In genomic region chr7:105633127-105633800, GRCm38 (mm10) we compare ENCODE assay signal across 8 mouse cellular contexts. TPM values are rescaled to one million over a fixed set of nuclear protein-coding genes. Genes with fewer than 3 reads are reported as not detected.
DNase-seq lines count a peak whose midpoint lies in the region; ATAC-seq and TF ChIP-seq lines count a peak whose summit lies in the region.

Gene Trim3, minus strand, starts transcription at chr7:105633571.

- H3K27me3 ChIP-seq in hindbrain, postnatal 0 days (ENCODE audit: insufficient read depth, low read length) = no peaks in the 10 kb centered on the region

- peaks cover 7% of the 10 kb centered on the region; the same call in 1 of the 2 replicates for H3K4me1 ChIP-seq in cortical plate, adult 2 months (ENCODE audit: control insufficient read depth, insufficient read depth, low read length)
- H3K4me1 ChIP-seq in hindbrain, postnatal 0 days (ENCODE audit: insufficient read depth, low read length) = peaks cover 32% of the 10 kb centered on the region

- H3K9ac ChIP-seq in hindbrain, postnatal 0 days (replicated peaks; ENCODE audit: low read length) = peak within 1 kb of the TSS; percentile 89

- DNase-seq in adipocyte (ENCODE audit: low spot score) = peak; percentile 80
- peak; percentile 81 to 88 for DNase-seq in gastrocnemius, adult 8-10 months (ENCODE audit: low spot score in 2 of 2)
- peak; percentile 94 for DNase-seq in hindbrain, postnatal 0 days (ENCODE audit: low spot score)
- peak; percentile 90 to 92 for DNase-seq in left cerebral cortex, adult 2 months (ENCODE audit: extremely low spot score in 1 of 2, low spot score in 2 of 2)
- DNase-seq in right cerebral cortex, adult 18-20 months = peak; percentile 93
- peak; percentile 85 for DNase-seq in urinary bladder, adult 2 months (ENCODE audit: low spot score)

- TF ChIP-seq CTCF in cortical plate, adult 2 months (IDR thresholded peaks at IDR 0.05; ENCODE audit: extremely low read depth, insufficient read depth, low read length) = no peak
- peak; percentile 20; the same call in 1 of the 2 replicates for TF ChIP-seq CTCF in hindbrain, postnatal 0 days (IDR thresholded peaks at IDR 0.05; ENCODE audit: low read depth)
- TF ChIP-seq CTCF in left cerebral cortex, adult 2 months (IDR thresholded peaks at IDR 0.05) = no peak

- peak within 1 kb of the TSS; percentile 97 for H3K27ac ChIP-seq in cortical plate, adult 2 months (ENCODE audit: insufficient read depth, low read length)
- peak within 1 kb of the TSS; percentile 95 for H3K27ac ChIP-seq in hindbrain, postnatal 0 days
- H3K27ac ChIP-seq in left cerebral cortex, adult 2 months = peak within 1 kb of the TSS; percentile 94
- H3K27ac ChIP-seq in macrophage = 0 out of 2 replicates have a peak within 1 kb of the TSS, but pooled peaks have one; percentile 17

- peak; percentile 90 for ATAC-seq in hindbrain, postnatal 0 days

- under 1% methylated on average over 57 of the region's 71 CpGs for WGBS in hindbrain, postnatal 0 days
- WGBS in macrophage (ENCODE audit: missing documents) = 1% methylated on average over 59 of the region's 71 CpGs

- peak within 1 kb of the TSS; percentile 78 for H3K4me2 ChIP-seq in hindbrain, postnatal 0 days (ENCODE audit: low read depth, low read length)

- intact Hi-C loops in left cerebral cortex, adult 2 months (cut with DNase I) = loop anchor here (2.0 to 10.0 kb wide), 2 partner anchors 78 to 228 kb away; partner anchors contain the start of genes Cnga4, Fam160a2 and Smpd1

- H3K9me3 ChIP-seq in hindbrain, postnatal 0 days (ENCODE audit: low read length) = no peaks in the 10 kb centered on the region

- peak within 1 kb of the TSS; percentile 96 for H3K4me3 ChIP-seq in cortical plate, adult 2 months (ENCODE audit: insufficient read depth, low read length)
- H3K4me3 ChIP-seq in hindbrain, postnatal 0 days (ENCODE audit: low read length) = peak within 1 kb of the TSS; percentile 76
- peak within 1 kb of the TSS; percentile 68 for H3K4me3 ChIP-seq in left cerebral cortex, adult 2 months
- H3K4me3 ChIP-seq in macrophage (ENCODE audit: inconsistent target) = peak within 1 kb of the TSS; percentile 63

- peaks cover 34% of the 10 kb centered on the region for H3K79me2 ChIP-seq in macrophage (ENCODE audit: inconsistent target)

- peaks cover 25% of the 10 kb centered on the region for H3K36me3 ChIP-seq in hindbrain, postnatal 0 days (ENCODE audit: insufficient read depth, low read length)
- peaks cover 11% of the 10 kb centered on the region for H3K36me3 ChIP-seq in macrophage (ENCODE audit: inconsistent target)

- 0 out of 2 replicates have a peak, but pooled peaks have one; percentile 3 for TF ChIP-seq POLR2A in cortical plate, adult 2 months (IDR thresholded peaks at IDR 0.05; ENCODE audit: extremely low read depth, insufficient read depth, low read length)

RNA-seq across cellular contexts. Expression of gene Trim3, which starts in this region (rescaled TPM):
- polyA plus RNA-seq in cortical plate, adult 2 months (2012; rRNA removed) = 152 and 176 TPM in 2 replicates
- 10 to 100 TPM; 10.0 to 14.9 (median 12.3) TPM for total RNA-seq in gastrocnemius, adult 8-10 months (2022)
- total RNA-seq in hindbrain, postnatal 0 days (2014; rRNA removed) = 169 and 174 TPM in 2 replicates
- 97.9 and 106 TPM in 2 replicates for polyA plus RNA-seq in hindbrain, postnatal 0 days (2015; fragmentation: Nextera tagmentation; extraction: Ambion mirVana)
- 100 to 1,000 TPM; 151 to 165 TPM for total RNA-seq in left cerebral cortex, adult 2 months (2021)
- 100 to 1,000 TPM in 20 of 26 experiments, 10 to 100 TPM in 6; 66.5 to 241 (median 129) TPM for total RNA-seq in macrophage (2018; cell fraction: chromatin; rRNA removed)
- total RNA-seq in macrophage (2018; cell fraction: cytosol; rRNA removed) = 10 to 100 TPM; 11.6 to 25.1 (median 16.3) TPM
- 100 to 1,000 TPM in 10 of 26 experiments, 10 to 100 TPM in 16; 33.8 to 220 (median 87.2) TPM for total RNA-seq in macrophage (2018; cell fraction: nucleus; rRNA removed)
- 15.2 to 30.8 TPM (median 17.8 TPM) in 3 replicates for polyA plus RNA-seq in macrophage (2018)
- 57.0 and 64.8 TPM in 2 replicates for polyA plus RNA-seq in urinary bladder, adult 2 months (2012; rRNA removed)

Comparison
In these comparisons a context has a peak if more than half of its experiments do, and no peak if none do; other contexts are left out.
1. Peak in every context shown above with its lines: DNase-seq, ATAC-seq, H3K4me3 ChIP-seq and H3K27ac ChIP-seq.
2. RNA of gene Trim3 (total RNA-seq): 169 to 174 TPM in hindbrain, postnatal 0 days and 151 to 165 TPM in left cerebral cortex, adult 2 months; 10.0 to 14.9 TPM in gastrocnemius, adult 8-10 months; every median in the first group is over 4 times any median in the second.
3. H3K27ac ChIP-seq: peak in every context shown above with its lines; median percentile 97 in cortical plate, adult 2 months; 95 in hindbrain, postnatal 0 days; 94 in left cerebral cortex, adult 2 months; 17 in macrophage.